Mouse (Mus musculus) thymus, adult 2 months (tissue): Measurements from ENCODE around the gene Gm45713. TPM values are rescaled to one million over a fixed set of nuclear protein-coding genes. Genes with fewer than 3 reads are reported as not detected.

ENCODE experiments used
- DNase-seq: peaks from one replicate; pipeline ENCODE4 v3.0.0; 2021
- H3K27ac ChIP-seq: fragments of 200-500 bp; 2 replicates; pipeline ENCODE4 v1.5.1; 2012; ENCODE audit warnings: low read length, control low read depth; ENCODE audit not compliant: control insufficient read depth, insufficient read depth
- H3K27me3 ChIP-seq: fragments of 200-500 bp; 2 replicates; pipeline ENCODE4 v1.6.1; 2012; ENCODE audit warnings: mild to moderate bottlenecking, low read length, moderate library complexity, mixed read lengths; ENCODE audit not compliant: control insufficient read depth, insufficient read depth
- H3K36me3 ChIP-seq: fragments of 200-500 bp; 2 replicates; pipeline ENCODE4 v1.6.1; 2012; ENCODE audit warnings: mild to moderate bottlenecking, low read length, moderate library complexity; ENCODE audit not compliant: control insufficient read depth, insufficient read depth
- H3K4me1 ChIP-seq: fragments of 200-500 bp; replicated peaks from 2 replicates; pipeline ENCODE4 v1.6.1; 2012; ENCODE audit warnings: low read length; ENCODE audit not compliant: control insufficient read depth, insufficient read depth
- H3K4me3 ChIP-seq: fragments of 200-500 bp; 2 replicates; pipeline ENCODE4 v1.5.1; 2012; ENCODE audit warnings: mild to moderate bottlenecking, low read length, control low read depth, moderate library complexity; ENCODE audit not compliant: control insufficient read depth, insufficient read depth
- CTCF ChIP-seq: fragments of 200-500 bp; IDR thresholded peaks from 2 replicates; pipeline ENCODE4 v1.5.1; 2012; ENCODE audit warnings: mild to moderate bottlenecking, control low read depth, low read length, moderate library complexity, borderline replicate concordance; ENCODE audit not compliant: control insufficient read depth, poor library complexity, insufficient read depth; ENCODE audit errors: extremely low read depth
- POLR2A ChIP-seq: fragments of 200-500 bp; IDR thresholded peaks from 2 replicates; pipeline ENCODE4 v1.6.1; 2012; ENCODE audit warnings: mild to moderate bottlenecking, low read length, control low read depth, moderate library complexity; ENCODE audit not compliant: control insufficient read depth, poor library complexity, insufficient read depth; ENCODE audit errors: extremely low read depth
- WGBS: fragments of 180-500 bp; shearing (Covaris S2); methylation state at CpG from one replicate; pipeline ENCODE4 v1.1.7; 2018; 5-methylcytosine and 5-hydroxymethylcytosine counted together
- polyA plus RNA-seq: library from polyadenylated mRNA; depleted of rRNA; stranded (reverse); fragments of >200 nt; gene quantifications from 2 replicates; pipeline ENCODE4 v1.2.3, GENCODE M21; 2012

The Gm45713 gene
- polyA plus RNA-seq, 1 experiment: 0.27 TPM

GRCm38 (mm10) chr7:45160316-45160800, 24.3 kb upstream of the Gm45713 start:
- H3K27me3 ChIP-seq: peaks cover 11% of the 10 kb centered on the region
- 97% methylated on average over 6 of the region's 6 CpGs for WGBS
- TF ChIP-seq POLR2A (no peak), CTCF (no peak)

GRCm38 (mm10) chr7:45158991-45159390, 23.0 kb upstream of the Gm45713 start:
- no peaks in the 10 kb centered on the region for H3K36me3 ChIP-seq
- no peak overlapping the region for H3K4me3 ChIP-seq
- peaks cover 5% of the 10 kb centered on the region for H3K27me3 ChIP-seq
- DNase-seq: no peak
- H3K4me1 ChIP-seq: peaks cover 11% of the 10 kb centered on the region
- no peak overlapping the region for H3K27ac ChIP-seq
- WGBS: 100% methylated on average over 6 of the region's 6 CpGs
- TF ChIP-seq CTCF (no peak), POLR2A (no peak)

More at GRCm38 (mm10) chr7:45160316-45160800, 24.3 kb upstream of the Gm45713 start:
- Histone ChIP-seq H3K4me3 (no peak overlapping the region), H3K4me1 (peaks cover 7% of the 10 kb centered on the region), H3K27ac (no peak overlapping the region), H3K36me3 (no peaks in the 10 kb centered on the region)
- DNase-seq: no peak

DNA sequence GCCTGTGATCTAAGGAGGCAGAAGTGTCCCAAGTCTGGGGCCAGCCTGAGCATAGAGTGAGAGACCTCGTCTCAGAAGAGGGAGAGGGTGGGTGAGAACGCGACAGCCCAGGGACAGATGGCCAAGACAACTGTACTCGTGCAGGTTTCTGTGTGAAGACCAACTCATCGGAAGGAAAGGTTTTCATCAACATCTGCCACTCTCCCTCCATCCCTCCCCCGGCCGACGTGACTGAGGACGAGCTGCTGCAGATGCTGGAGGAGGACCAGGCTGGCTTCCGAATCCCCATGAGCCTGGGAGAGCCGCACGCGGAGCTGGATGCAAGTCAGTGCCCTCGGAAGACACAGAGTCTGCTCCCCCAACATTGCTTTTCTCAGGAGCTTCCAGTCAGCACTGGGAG, 21.4 kb upstream of the Gm45713 start:
- Histone ChIP-seq H3K27ac (no peak overlapping the region), H3K27me3 (no peaks in the 10 kb centered on the region), H3K36me3 (no peaks in the 10 kb centered on the region), H3K4me3 (no peak overlapping the region), H3K4me1 (peaks cover 14% of the 10 kb centered on the region)
- 97% methylated on average over 14 of the region's 14 CpGs for WGBS
- TF ChIP-seq CTCF: no peak
- TF ChIP-seq POLR2A: no peak
- no peak for DNase-seq

- no peak overlapping the region for H3K27ac ChIP-seq
- peaks cover 7% of the 10 kb centered on the region for H3K4me1 ChIP-seq
- no peak overlapping the region for H3K4me3 ChIP-seq
- TF ChIP-seq POLR2A: no peak
- TF ChIP-seq CTCF: no peak
- no peaks in the 10 kb centered on the region for H3K36me3 ChIP-seq
- DNase-seq: no peak
- H3K27me3 ChIP-seq: no peaks in the 10 kb centered on the region
- 97% methylated on average over 15 of the region's 15 CpGs for WGBS
Measured at GRCm38 (mm10) chr7:45156206-45156605, 20.2 kb upstream of the Gm45713 start.

- Histone ChIP-seq H3K27me3 (no peaks in the 10 kb centered on the region), H3K27ac (no peak overlapping the region), H3K4me1 (peaks cover 7% of the 10 kb centered on the region), H3K36me3 (no peaks in the 10 kb centered on the region), H3K4me3 (no peak overlapping the region)
- TF ChIP-seq POLR2A (no peak), CTCF (no peak)
- 96% methylated on average over 9 of the region's 9 CpGs for WGBS
- no peak for DNase-seq
Measured at GRCm38 (mm10) chr7:45155590-45155989, 19.6 kb upstream of the Gm45713 start.

DNA sequence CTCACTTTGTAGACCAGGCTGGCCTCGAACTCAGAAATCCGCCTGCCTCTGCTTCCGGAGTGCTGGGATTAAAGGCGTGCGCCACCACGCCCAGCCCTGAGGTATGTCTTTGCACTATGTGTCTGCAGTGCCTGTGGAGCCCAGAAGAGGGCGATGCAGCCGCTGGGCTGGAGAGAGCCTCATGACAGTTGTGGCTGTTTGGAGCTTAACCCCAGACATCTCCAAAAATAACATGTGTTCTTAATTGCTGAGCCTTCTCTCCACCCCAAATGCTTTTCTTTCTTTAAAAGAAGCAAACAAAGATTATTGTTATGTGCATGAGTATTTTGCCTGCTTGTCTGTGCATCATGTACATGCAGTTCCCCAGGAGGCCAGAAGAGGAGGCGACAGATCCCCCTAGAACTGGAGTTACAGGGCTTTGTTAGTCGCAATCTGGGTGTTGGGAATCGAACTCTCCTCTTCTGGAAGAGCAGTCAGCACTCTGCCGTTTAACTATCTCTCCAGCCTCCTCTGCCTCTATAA, 19.0 kb upstream of the Gm45713 start:
- H3K4me1 ChIP-seq: peaks cover 7% of the 10 kb centered on the region
- no peak overlapping the region for H3K27ac ChIP-seq
- H3K36me3 ChIP-seq: no peaks in the 10 kb centered on the region
- 86% methylated on average over 12 of the region's 12 CpGs for WGBS
- no peaks in the 10 kb centered on the region for H3K27me3 ChIP-seq
- no peak overlapping the region for H3K4me3 ChIP-seq
- TF ChIP-seq POLR2A (no peak), CTCF (0 out of 2 replicates have a peak, but pooled peaks have one; percentile 27)
- peak; percentile 56 for DNase-seq

- DNase-seq: peak; percentile 97
- TF ChIP-seq CTCF (peak; percentile 86; the same call in 1 of the 2 replicates), POLR2A (peak; percentile 99)
- peak within 1 kb of the TSS; percentile 61 for H3K27ac ChIP-seq
- peak within 1 kb of the TSS; percentile 85 for H3K4me3 ChIP-seq
- no peaks in the 10 kb centered on the region for H3K27me3 ChIP-seq
- H3K36me3 ChIP-seq: no peaks in the 10 kb centered on the region
- 3% methylated on average over 69 of the region's 69 CpGs for WGBS
- H3K4me1 ChIP-seq: peaks cover 7% of the 10 kb centered on the region
Measured at GRCm38 (mm10) chr7:45154096-45154992, 18.3 kb upstream of the Gm45713 start, which contains the start of the genes Pih1d1 and Aldh16a1. Gene Pih1d1, plus strand, starts transcription at chr7:45154303. Gene Aldh16a1, minus strand, starts transcription at chr7:45154584.
